Mouse (Mus musculus): ENCODE results near the gene Vps53. TPM values are rescaled to one million over a fixed set of nuclear protein-coding genes. Genes with fewer than 3 reads are reported as not detected.
A peak's percentile ranks its signal among the peaks of the same experiment; 100 is the strongest.
"Not testable (repeated sequence)": the region's sequence is repeated elsewhere in the genome, so short reads cannot be mapped to it uniquely, and the experiment has no call there.

The Vps53 gene
- 36.5 and 41.4 TPM in 2 replicates for polyA plus RNA-seq (2016; fragmentation: Nextera tagmentation; extraction: Ambion mirVana)

- no peaks in the 10 kb centered on the region for H3K27me3 ChIP-seq (ENCODE audit: low read depth, poor library complexity, severe bottlenecking)
- H3K4me3 ChIP-seq: peak within 1 kb of the TSS; percentile 95
- no peaks in the 10 kb centered on the region for H3K9me3 ChIP-seq (replicated peaks)
- under 1% methylated on average over 37 of the region's 37 CpGs for WGBS
- peak; percentile 87 for DNase-seq (ENCODE audit: low spot score)
- H3K27ac ChIP-seq (replicated peaks): peak within 1 kb of the TSS; percentile 85
- no peaks in the 10 kb centered on the region for H3K36me3 ChIP-seq
- H3K4me1 ChIP-seq: peaks cover 19% of the 10 kb centered on the region
These were observed at the start of gene Vps53, which contains the start of gene Fam57a for GRCm38 (mm10) chr11:76179495-76180145. Vps53 (minus strand) TSS chr11:76179647. Fam57a (plus strand) TSS chr11:76179671.

- no peak for DNase-seq (ENCODE audit: low spot score)
- Histone ChIP-seq H3K36me3 (peaks cover 64% of the 10 kb centered on the region), H3K27ac (replicated peaks) (no peak overlapping the region), H3K9me3 (replicated peaks) (no peaks in the 10 kb centered on the region), H3K4me1 (no peaks in the 10 kb centered on the region), H3K4me3 (no peak overlapping the region), H3K27me3 (ENCODE audit: low read depth, poor library complexity, severe bottlenecking) (no peaks in the 10 kb centered on the region)
These were observed 45.6 kb upstream of the Vps53 start for GRCm38 (mm10) chr11:76225051-76225450.

- no peak for DNase-seq (ENCODE audit: low spot score)
- no peaks in the 10 kb centered on the region for H3K9me3 ChIP-seq (replicated peaks)
- 96% methylated on average over 5 of the region's 5 CpGs for WGBS
- peaks cover 68% of the 10 kb centered on the region for H3K36me3 ChIP-seq
- H3K4me1 ChIP-seq: no peaks in the 10 kb centered on the region
- H3K27ac ChIP-seq (replicated peaks): no peak overlapping the region
- no peaks in the 10 kb centered on the region for H3K27me3 ChIP-seq (ENCODE audit: low read depth, poor library complexity, severe bottlenecking)
- no peak overlapping the region for H3K4me3 ChIP-seq
These were observed 45.2 kb upstream of the Vps53 start for GRCm38 (mm10) chr11:76224631-76225030.

GRCm38 (mm10) chr11:76217390-76217800, 37.9 kb upstream of the Vps53 start, which contains the start of the genes Dbil5 and Gemin4:
Dbil5 (plus strand) TSS chr11:76217608.
Gemin4 (minus strand) TSS chr11:76217664.
- peak; percentile 98 for DNase-seq (ENCODE audit: low spot score)
- H3K36me3 ChIP-seq: peaks cover 53% of the 10 kb centered on the region
- peak within 1 kb of the TSS; percentile 85 for H3K4me3 ChIP-seq
- H3K27ac ChIP-seq (replicated peaks): peak within 1 kb of the TSS; percentile 98
- H3K27me3 ChIP-seq (ENCODE audit: low read depth, poor library complexity, severe bottlenecking): peaks cover 28% of the 10 kb centered on the region
- peaks cover 41% of the 10 kb centered on the region for H3K4me1 ChIP-seq
- H3K9me3 ChIP-seq (replicated peaks): no peaks in the 10 kb centered on the region
- whole genome bisulfite sequencing: under 1% methylated on average over 35 of the region's 35 CpGs

- Histone ChIP-seq H3K4me1 (peaks cover 41% of the 10 kb centered on the region), H3K9me3 (replicated peaks) (no peaks in the 10 kb centered on the region), H3K4me3 (peak overlapping the region; percentile 85), H3K36me3 (peaks cover 53% of the 10 kb centered on the region), H3K27ac (replicated peaks) (peak overlapping the region; percentile 98), H3K27me3 (ENCODE audit: low read depth, poor library complexity, severe bottlenecking) (peaks cover 33% of the 10 kb centered on the region)
- no peak for DNase-seq (ENCODE audit: low spot score)
- 6% methylated on average over 33 of the region's 33 CpGs for WGBS
These were observed 37.4 kb upstream of the Vps53 start for GRCm38 (mm10) chr11:76216681-76217389.

- H3K9me3 ChIP-seq (replicated peaks): no peaks in the 10 kb centered on the region
- 95% methylated on average over 5 of the region's 5 CpGs for WGBS
- peak overlapping the region; percentile 85 for H3K4me3 ChIP-seq
- H3K4me1 ChIP-seq: peaks cover 41% of the 10 kb centered on the region
- DNase-seq (ENCODE audit: low spot score): no peak
- peaks cover 53% of the 10 kb centered on the region for H3K36me3 ChIP-seq
- peaks cover 36% of the 10 kb centered on the region for H3K27me3 ChIP-seq (ENCODE audit: low read depth, poor library complexity, severe bottlenecking)
- H3K27ac ChIP-seq (replicated peaks): peak overlapping the region; percentile 98
These were observed 36.6 kb upstream of the Vps53 start for GRCm38 (mm10) chr11:76216049-76216540.

- no peaks in the 10 kb centered on the region for H3K9me3 ChIP-seq (replicated peaks)
- 93% methylated on average over 2 of the region's 2 CpGs for WGBS
- peaks cover 36% of the 10 kb centered on the region for H3K27me3 ChIP-seq (ENCODE audit: low read depth, poor library complexity, severe bottlenecking)
- no peak overlapping the region for H3K27ac ChIP-seq (replicated peaks)
- no peak for DNase-seq (ENCODE audit: low spot score)
- H3K4me3 ChIP-seq: no peak overlapping the region
- H3K36me3 ChIP-seq: peaks cover 55% of the 10 kb centered on the region
- peaks cover 41% of the 10 kb centered on the region for H3K4me1 ChIP-seq
These were observed 35.6 kb upstream of the Vps53 start for GRCm38 (mm10) chr11:76215011-76215410.

- peak; percentile 38 for DNase-seq (ENCODE audit: low spot score)
- H3K4me1 ChIP-seq: peaks cover 41% of the 10 kb centered on the region
- WGBS: 43% methylated on average over 5 of the region's 5 CpGs
- peaks cover 36% of the 10 kb centered on the region for H3K27me3 ChIP-seq (ENCODE audit: low read depth, poor library complexity, severe bottlenecking)
- H3K36me3 ChIP-seq: peaks cover 60% of the 10 kb centered on the region
- H3K4me3 ChIP-seq: no peak overlapping the region
- no peak overlapping the region for H3K27ac ChIP-seq (replicated peaks)
- H3K9me3 ChIP-seq (replicated peaks): no peaks in the 10 kb centered on the region
These were observed 34.4 kb upstream of the Vps53 start for GRCm38 (mm10) chr11:76213841-76214240.

GRCm38 (mm10) chr11:76211595-76211994, 32.1 kb upstream of the Vps53 start:
- not testable (repeated sequence) for H3K4me3 ChIP-seq; H3K9me3 ChIP-seq (replicated peaks); H3K27ac ChIP-seq (replicated peaks); DNase-seq (ENCODE audit: low spot score)
- peaks cover 36% of the 10 kb centered on the region for H3K27me3 ChIP-seq (ENCODE audit: low read depth, poor library complexity, severe bottlenecking)
- WGBS: 88% methylated on average over 5 of the region's 6 CpGs
- H3K4me1 ChIP-seq: peaks cover 28% of the 10 kb centered on the region
- H3K36me3 ChIP-seq: peaks cover 82% of the 10 kb centered on the region

- no peak overlapping the region for H3K4me3 ChIP-seq
- WGBS: 94% methylated on average over 13 of the region's 13 CpGs
- peaks cover 94% of the 10 kb centered on the region for H3K36me3 ChIP-seq
- H3K27ac ChIP-seq (replicated peaks): no peak overlapping the region
- no peaks in the 10 kb centered on the region for H3K9me3 ChIP-seq (replicated peaks)
- H3K4me1 ChIP-seq: peaks cover 18% of the 10 kb centered on the region
- H3K27me3 ChIP-seq (ENCODE audit: low read depth, poor library complexity, severe bottlenecking): peaks cover 29% of the 10 kb centered on the region
- no peak for DNase-seq (ENCODE audit: low spot score)
These were observed 31.0 kb upstream of the Vps53 start for GRCm38 (mm10) chr11:76210228-76210985.

- H3K4me1 ChIP-seq: peaks cover 18% of the 10 kb centered on the region
- WGBS: 91% methylated on average over 5 of the region's 5 CpGs
These were observed 27.3 kb upstream of the Vps53 start for GRCm38 (mm10) chr11:76206793-76207192.

More at GRCm38 (mm10) chr11:76206793-76207192, 27.3 kb upstream of the Vps53 start:
- Histone ChIP-seq H3K36me3 (peaks cover 74% of the 10 kb centered on the region), H3K9me3 (replicated peaks) (no peaks in the 10 kb centered on the region), H3K27me3 (ENCODE audit: low read depth, poor library complexity, severe bottlenecking) (peaks cover 16% of the 10 kb centered on the region), H3K4me3 (no peak overlapping the region), H3K27ac (replicated peaks) (no peak overlapping the region)
- no peak for DNase-seq (ENCODE audit: low spot score)

All from midbrain, embryonic 10.5 days (tissue).